Mouse (Mus musculus) frontal cortex, postnatal 14 days (tissue): ENCODE measurements around the gene Prr27.

Source experiments
- DNase-seq, 2 experiments: peaks; one replicate each; pipeline ENCODE4 v3.0.0; 2022; ENCODE audit warnings: low spot score in 2 of 2

The Prr27 gene

DNA sequence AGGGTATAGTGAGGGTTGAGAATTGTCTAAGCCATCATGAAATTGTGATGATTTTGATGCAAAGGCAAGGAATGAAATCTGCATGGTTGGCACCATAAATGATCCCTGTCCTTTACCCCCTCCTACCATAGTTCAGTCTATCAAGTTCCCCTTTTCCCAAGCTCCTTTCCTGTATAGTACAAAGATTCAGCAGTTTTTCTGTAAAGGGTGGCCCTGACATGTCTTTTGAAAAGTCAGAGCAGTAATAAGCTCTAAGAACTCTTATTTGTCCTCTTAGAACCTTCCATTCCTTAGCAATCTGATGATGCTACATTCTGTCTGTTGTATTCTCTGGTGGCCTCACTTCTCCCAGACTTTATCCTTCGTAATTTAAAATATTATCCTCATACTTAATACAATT lies at the start of gene Prr27:
Gene Prr27, plus strand, starts transcription at position 301 of the 400 bp plus-strand sequence.
- DNase-seq: no peak

DNA sequence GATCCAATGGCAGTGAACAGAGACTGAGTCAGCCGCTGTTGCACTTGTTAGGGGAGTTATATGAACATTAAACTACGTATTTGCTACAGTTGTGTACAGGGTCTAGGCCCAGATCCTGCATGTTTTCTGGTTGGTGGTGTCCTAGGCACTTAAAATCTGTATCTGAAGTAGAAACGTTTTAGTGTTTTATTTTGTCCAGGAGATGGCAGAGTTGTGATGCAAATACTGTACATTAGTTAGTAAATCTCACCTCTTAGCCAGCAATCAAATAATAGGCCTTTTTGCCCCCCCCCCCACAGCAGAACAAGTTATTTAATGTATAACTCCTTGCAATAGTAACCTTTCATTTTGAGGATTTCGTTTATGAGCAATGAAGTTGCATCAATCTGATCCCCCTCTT lies 42.8 kb upstream of the Prr27 start:
- DNase-seq: no peak

DNA sequence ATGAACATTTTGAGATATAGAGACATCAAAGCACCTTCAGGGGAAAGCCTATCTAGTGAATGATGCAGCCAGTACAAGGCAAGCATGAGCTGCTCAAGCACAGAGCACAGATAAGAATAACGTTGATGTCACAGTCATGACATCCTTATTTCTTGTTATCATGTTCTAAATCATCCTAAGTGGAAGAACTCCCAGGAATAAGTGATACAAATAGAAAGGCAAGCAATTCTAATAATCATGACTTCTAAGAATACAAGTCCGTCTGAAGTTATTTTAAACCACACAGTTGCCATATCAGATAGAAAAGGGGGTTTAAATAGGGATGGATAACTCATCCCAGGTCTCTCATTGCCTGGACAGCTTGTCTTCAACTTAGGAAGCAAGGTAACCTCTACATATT lies 17.7 kb upstream of the Prr27 start, which contains the start of gene Csn1s2b:
Gene Csn1s2b, plus strand, starts transcription at position 301 of the 400 bp plus-strand sequence.
- no peak for DNase-seq

DNA sequence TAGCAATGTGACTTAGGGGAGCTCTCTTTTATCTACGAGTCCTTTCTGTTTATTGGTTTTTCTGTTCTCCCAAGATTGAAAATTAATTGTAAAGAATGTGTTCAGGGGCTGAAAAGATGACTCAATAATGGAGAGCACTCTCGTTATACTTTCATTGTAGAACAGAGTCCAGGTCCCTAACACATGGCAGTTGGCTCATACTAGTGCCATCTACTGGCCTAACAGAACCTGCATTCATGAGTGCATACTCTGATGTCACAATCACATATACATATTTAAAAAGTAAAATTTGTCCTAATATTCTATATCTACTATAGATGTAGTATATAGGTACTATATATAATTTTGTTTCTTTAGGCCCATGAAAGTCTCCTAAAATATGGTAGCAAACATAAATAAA lies 16.2 kb upstream of the Prr27 start:
- no peak for DNase-seq

DNA sequence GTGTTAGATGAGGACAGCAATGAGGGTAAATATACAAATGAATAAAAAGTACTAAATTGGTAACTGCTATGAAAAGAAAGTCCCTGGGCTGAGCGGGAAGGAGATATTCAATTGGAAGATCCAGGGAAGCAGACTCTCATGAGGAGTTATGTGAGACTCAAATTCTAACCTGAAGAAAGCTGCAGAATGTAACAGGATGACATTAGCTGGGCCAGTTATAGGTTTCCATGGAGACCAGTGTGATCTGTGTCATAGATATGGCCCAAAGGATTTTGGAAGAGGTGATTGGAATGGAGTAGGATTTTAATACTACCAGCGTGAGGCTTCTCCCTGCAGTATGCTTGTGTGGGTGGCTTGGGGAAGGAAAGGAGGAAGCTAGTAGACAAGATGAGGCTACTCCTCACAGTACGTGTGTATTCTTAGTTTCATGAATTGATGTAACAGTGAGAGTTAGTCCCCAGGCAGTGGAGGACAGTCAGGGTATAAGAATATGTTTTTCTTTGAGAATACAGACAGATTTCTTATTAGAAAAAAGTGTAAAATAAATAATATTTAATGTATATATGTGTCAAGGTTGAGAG lies 29.7 kb downstream of the Prr27 start:
- no peak for DNase-seq

DNA sequence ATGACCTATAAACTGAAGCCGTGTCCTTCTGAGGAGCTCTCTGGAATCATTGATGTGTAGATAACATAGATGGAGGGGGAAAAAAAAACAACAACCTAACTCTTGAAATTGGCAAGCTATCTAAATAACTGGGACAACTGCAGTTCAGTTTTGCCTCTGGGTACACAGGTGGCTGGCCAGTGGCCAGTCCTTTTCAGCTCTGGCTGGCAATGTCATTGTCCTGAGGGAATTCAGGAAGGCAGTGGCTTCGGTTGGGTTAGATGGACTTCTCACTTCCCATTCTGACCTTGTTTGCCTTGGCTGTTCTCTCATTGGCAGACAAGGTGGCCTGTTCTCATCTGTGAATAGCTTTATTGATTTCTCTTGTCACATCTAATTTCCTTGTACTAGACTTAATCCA lies 44.6 kb downstream of the Prr27 start:
- no peak for DNase-seq

DNA sequence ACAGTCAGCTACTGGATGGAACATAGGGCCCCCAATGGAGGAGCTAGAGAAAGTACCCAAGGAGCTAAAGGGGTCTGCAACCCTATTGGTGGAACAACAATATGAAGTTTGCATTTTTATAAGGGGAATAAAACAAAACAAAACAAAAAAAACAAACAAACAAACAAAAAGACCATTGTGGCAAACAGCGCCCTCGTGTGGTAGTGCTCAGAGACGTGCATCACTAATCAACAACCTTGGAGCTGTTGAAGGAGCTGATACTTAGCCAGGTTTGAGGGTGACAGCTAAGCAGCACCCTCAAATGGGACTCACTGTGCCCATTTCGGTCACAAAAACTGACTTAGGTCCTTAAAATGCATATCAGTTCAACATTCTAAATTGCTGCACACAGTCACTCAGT lies 45.9 kb downstream of the Prr27 start:
- no peak for DNase-seq

DNA sequence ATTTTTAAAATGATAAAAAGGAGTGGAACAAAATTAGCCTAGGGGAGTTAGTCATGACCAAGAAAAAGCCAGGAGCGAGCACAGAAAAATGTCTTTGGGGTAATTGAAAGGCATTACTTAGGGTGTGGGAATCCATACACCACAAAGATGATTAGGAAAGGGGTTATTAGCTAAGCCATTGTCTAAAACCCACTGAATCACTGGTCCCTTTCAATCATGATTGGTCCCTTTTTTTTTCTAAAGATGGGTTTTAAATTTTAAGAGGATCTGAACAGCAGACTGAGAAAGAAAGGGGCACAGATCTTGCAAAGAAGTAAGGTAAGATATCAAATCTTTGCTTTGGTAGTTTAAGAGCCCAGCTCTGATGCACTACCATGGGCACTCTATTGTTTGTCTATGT lies 59.2 kb downstream of the Prr27 start, which contains the start of gene Odam:
Gene Odam, plus strand, starts transcription at position 301 of the 400 bp plus-strand sequence.
- DNase-seq: no peak
